Mouse (Mus musculus) small intestine, adult 2 months (tissue): ENCODE results near the gene Sipa1l1. TPM values are rescaled to one million over a fixed set of nuclear protein-coding genes. Genes with fewer than 3 reads are reported as not detected.

Experiments used
- H3K27ac ChIP-seq: fragments of 200-500 bp; 2 replicates; pipeline ENCODE4 v1.5.1; 2012; ENCODE audit warnings: low read depth, low read length, control low read depth, inconsistent platforms; ENCODE audit not compliant: insufficient read depth
- H3K27me3 ChIP-seq: fragments of 200-500 bp; 2 replicates; pipeline ENCODE4 v1.6.1; 2012; ENCODE audit warnings: mild to moderate bottlenecking, moderate library complexity, low read length, inconsistent platforms; ENCODE audit not compliant: control insufficient read depth, insufficient read depth
- H3K36me3 ChIP-seq: fragments of 200-500 bp; 2 replicates; pipeline ENCODE4 v1.6.1; 2012; ENCODE audit warnings: mild to moderate bottlenecking, low read length, control low read depth, inconsistent platforms; ENCODE audit not compliant: control insufficient read depth, insufficient read depth
- H3K4me1 ChIP-seq: fragments of 200-500 bp; 2 replicates; pipeline ENCODE4 v1.6.1; 2012; ENCODE audit warnings: low read length, inconsistent platforms, mixed read lengths; ENCODE audit not compliant: control insufficient read depth, insufficient read depth, insufficient read length
- H3K4me3 ChIP-seq: fragments of 200-500 bp; 2 replicates; pipeline ENCODE4 v1.5.1; 2012; ENCODE audit warnings: low read depth, mild to moderate bottlenecking, control low read depth, inconsistent platforms, low read length, moderate library complexity
- CTCF ChIP-seq: fragments of 200-500 bp; IDR thresholded peaks from 2 replicates; pipeline ENCODE4 v1.5.1; 2012; ENCODE audit warnings: low read depth, mild to moderate bottlenecking, control low read depth, inconsistent platforms, low read length, moderate library complexity, mixed read lengths; ENCODE audit not compliant: insufficient replicate concordance, insufficient read length; ENCODE audit errors: extremely low read depth
- POLR2A ChIP-seq: fragments of 200-500 bp; IDR thresholded peaks from 2 replicates; pipeline ENCODE4 v1.6.1; 2012; ENCODE audit warnings: low read depth, mild to moderate bottlenecking, control low read depth, inconsistent platforms, low read length, moderate library complexity
- WGBS: fragments of 180-500 bp; shearing (Covaris S2); methylation state at CpG from one replicate; pipeline ENCODE4 v1.1.7; 2018; 5-methylcytosine and 5-hydroxymethylcytosine counted together
- polyA plus RNA-seq: library from polyadenylated mRNA; depleted of rRNA; stranded (reverse); fragments of >200 nt; gene quantifications from 2 replicates; pipeline ENCODE4 v1.2.3, GENCODE M21; 2012

Sipa1l1 gene
- polyA plus RNA-seq, 1 experiment, result 13.4 TPM

GRCm38 (mm10) chr12:82294906-82295887 is 126.1 kb downstream of the Sipa1l1 start:
- H3K27ac ChIP-seq, result peak overlapping the region; percentile 51; the same call in 1 of the 2 replicates

DNA sequence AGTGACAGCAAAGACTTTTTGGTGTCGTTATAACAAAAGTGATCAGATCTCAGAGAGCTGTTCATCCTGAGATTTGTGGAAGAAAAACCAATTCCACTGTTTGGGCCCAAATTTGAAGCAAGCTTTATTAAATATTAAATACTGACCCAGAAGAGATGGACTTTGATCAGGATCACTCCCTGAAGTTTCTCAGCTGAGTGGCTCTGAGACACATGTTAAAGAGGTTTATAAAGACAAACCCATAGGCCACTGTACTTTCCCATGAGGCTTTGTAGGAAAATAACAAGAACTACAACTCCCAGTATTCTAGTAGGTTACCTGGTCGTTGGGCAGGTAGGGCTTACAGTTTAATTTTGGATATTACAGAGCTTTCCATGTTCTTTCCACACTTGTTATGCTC is 127.2 kb downstream of the Sipa1l1 start:
- Histone ChIP-seq H3K36me3 (no peaks in the 10 kb centered on the region), H3K27me3 (no peaks in the 10 kb centered on the region), H3K4me3 (no peak overlapping the region), H3K27ac (no peak overlapping the region), H3K4me1 (peaks cover 3% of the 10 kb centered on the region)
- TF ChIP-seq CTCF (no peak), POLR2A (no peak)
- WGBS, result 74% methylated on average over 2 of the region's 2 CpGs

More at GRCm38 (mm10) chr12:82294906-82295887, 126.1 kb downstream of the Sipa1l1 start:
- TF ChIP-seq CTCF, result no peak
- no peak for TF ChIP-seq POLR2A
- Histone ChIP-seq H3K27me3 (no peaks in the 10 kb centered on the region), H3K36me3 (no peaks in the 10 kb centered on the region), H3K4me1 (peaks cover 3% of the 10 kb centered on the region), H3K4me3 (no peak overlapping the region)
- 83% methylated on average over 10 of the region's 10 CpGs for WGBS

GRCm38 (mm10) chr12:82297196-82297595 is 128.1 kb downstream of the Sipa1l1 start:
- 81% methylated on average over 6 of the region's 6 CpGs for WGBS
- no peaks in the 10 kb centered on the region for H3K27me3 ChIP-seq
- TF ChIP-seq CTCF (no peak), POLR2A (no peak)

DNA sequence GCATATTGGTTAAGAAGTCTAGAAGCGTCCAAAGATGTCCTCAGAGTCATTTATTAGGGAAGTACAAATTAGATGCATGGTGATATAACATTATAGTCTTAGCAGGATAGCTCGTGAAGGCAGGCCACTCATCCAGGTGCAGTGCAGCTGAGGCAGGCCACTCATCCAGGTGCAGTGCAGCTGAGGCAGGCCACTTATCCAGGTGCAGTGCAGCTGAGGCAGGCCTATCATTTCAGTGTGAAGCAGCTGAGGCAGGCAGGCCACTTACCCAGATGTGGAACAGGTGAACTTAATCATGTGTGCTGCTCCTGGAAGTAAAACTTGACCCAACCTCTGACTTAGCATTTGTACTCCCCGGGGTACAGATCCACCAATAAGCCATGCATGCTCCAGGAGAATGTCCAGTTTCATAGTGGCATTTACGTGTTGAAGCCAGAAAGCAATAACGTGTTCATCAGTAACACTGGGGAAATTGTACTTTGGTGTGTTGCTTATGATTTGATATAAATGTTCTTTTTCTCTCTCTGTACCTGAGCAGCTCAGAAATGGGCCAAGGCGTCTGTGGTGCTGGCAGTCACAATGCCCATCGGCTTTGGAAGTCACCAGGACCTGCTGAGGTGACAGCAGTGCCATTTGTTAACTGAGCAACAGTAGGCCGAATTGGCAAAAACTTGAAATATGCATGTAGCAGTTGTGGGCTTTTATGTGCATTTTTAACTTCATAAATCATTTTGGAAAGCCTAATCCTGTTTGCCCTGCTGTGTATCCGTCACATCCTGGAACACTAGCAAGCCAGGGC is 129.7 kb downstream of the Sipa1l1 start:
- TF ChIP-seq CTCF (no peak), POLR2A (no peak)
- H3K4me3 ChIP-seq, result no peak overlapping the region
- H3K27me3 ChIP-seq, result no peaks in the 10 kb centered on the region
- H3K27ac ChIP-seq, result no peak overlapping the region
- WGBS, result 88% methylated on average over 9 of the region's 9 CpGs
- no peaks in the 10 kb centered on the region; the same call in 1 of the 2 replicates for H3K36me3 ChIP-seq
- peaks cover 3% of the 10 kb centered on the region for H3K4me1 ChIP-seq

More at GRCm38 (mm10) chr12:82297196-82297595, 128.1 kb downstream of the Sipa1l1 start:
- Histone ChIP-seq H3K27ac (no peak overlapping the region), H3K4me3 (no peak overlapping the region), H3K4me1 (peaks cover 3% of the 10 kb centered on the region), H3K36me3 (no peaks in the 10 kb centered on the region; the same call in 1 of the 2 replicates)

DNA sequence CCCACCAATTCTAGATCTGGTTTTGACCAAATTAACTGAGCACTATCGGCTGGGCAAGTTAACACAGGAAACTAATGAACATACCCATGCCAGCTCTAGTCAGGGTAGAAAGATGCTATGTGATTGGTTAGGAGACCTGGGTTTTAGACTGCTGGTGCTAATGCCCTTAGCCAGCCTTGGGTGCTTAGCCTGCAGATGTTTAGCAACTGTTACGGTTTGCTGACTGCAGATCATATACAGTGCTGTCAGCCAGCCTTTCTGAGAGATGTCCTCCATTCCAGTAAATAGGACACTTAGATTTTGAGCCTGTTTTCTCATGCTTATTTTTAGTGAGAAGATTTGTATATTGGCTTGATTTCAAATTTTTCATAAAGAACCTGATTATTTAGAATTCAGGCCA is 135.0 kb downstream of the Sipa1l1 start:
- Histone ChIP-seq H3K27me3 (no peaks in the 10 kb centered on the region), H3K4me1 (no peaks in the 10 kb centered on the region), H3K4me3 (no peak overlapping the region), H3K36me3 (no peaks in the 10 kb centered on the region; the same call in 1 of the 2 replicates), H3K27ac (no peak overlapping the region)
- WGBS, result 86% methylated on average over 2 of the region's 2 CpGs
- no peak for TF ChIP-seq CTCF
- TF ChIP-seq POLR2A, result no peak

- no peak overlapping the region for H3K27ac ChIP-seq
- H3K4me3 ChIP-seq, result no peak overlapping the region
- H3K36me3 ChIP-seq, result no peaks in the 10 kb centered on the region; the same call in none of the 2 replicates
- 82% methylated on average over 4 of the region's 4 CpGs for WGBS
- no peaks in the 10 kb centered on the region for H3K27me3 ChIP-seq
- no peaks in the 10 kb centered on the region for H3K4me1 ChIP-seq
- no peak for TF ChIP-seq CTCF
- no peak for TF ChIP-seq POLR2A
These were observed 136.9 kb downstream of the Sipa1l1 start for GRCm38 (mm10) chr12:82306035-82306434.

GRCm38 (mm10) chr12:82311593-82311992 is 142.5 kb downstream of the Sipa1l1 start:
- TF ChIP-seq POLR2A (no peak), CTCF (no peak)
- 88% methylated on average over 2 of the region's 2 CpGs for WGBS
- Histone ChIP-seq H3K27me3 (no peaks in the 10 kb centered on the region), H3K4me3 (no peak overlapping the region), H3K36me3 (peaks cover 8% of the 10 kb centered on the region), H3K27ac (no peak overlapping the region), H3K4me1 (no peaks in the 10 kb centered on the region)
